Mouse (Mus musculus): ENCODE data around the gene H2-Ab1. TPM values are rescaled to one million over a fixed set of nuclear protein-coding genes. Genes with fewer than 3 reads are reported as not detected.

H2-Ab1 gene
- polyA plus RNA-seq, 1 experiment: not detected

GRCm38 (mm10) chr17:34260551-34260950, 3.1 kb downstream of the H2-Ab1 start:
- peaks cover 22% of the 10 kb centered on the region for H3K27me3 ChIP-seq (ENCODE audit: control insufficient read depth, insufficient read depth, insufficient read length)
- no peak overlapping the region for H3K4me2 ChIP-seq (ENCODE audit: low read depth)
- H3K36me3 ChIP-seq (ENCODE audit: control insufficient read depth, insufficient read depth): no peaks in the 10 kb centered on the region
- no peak overlapping the region for H3K4me3 ChIP-seq
- H3K79me2 ChIP-seq (ENCODE audit: control insufficient read depth, insufficient read depth): no peaks in the 10 kb centered on the region
- TF ChIP-seq REST (IDR thresholded peaks at IDR 0.05; ENCODE audit: insufficient read depth, insufficient read length) (no peak), MYOG (IDR thresholded peaks at IDR 0.05; ENCODE audit: control insufficient read depth in 1 of 3, insufficient read depth in 1 of 3, insufficient read length in 2 of 3, low read depth in 2 of 3) (no peak), POLR2AphosphoS2 (IDR thresholded peaks at IDR 0.05; ENCODE audit: insufficient read length, low read depth) (no peak), CEBPB (IDR thresholded peaks at IDR 0.05; ENCODE audit: insufficient read depth, poor library complexity, severe bottlenecking) (no peak), POLR2A (IDR thresholded peaks at IDR 0.05; ENCODE audit: insufficient read length, low read depth) (no peak), MYOD1 (IDR thresholded peaks at IDR 0.05; ENCODE audit: control insufficient read depth in 1 of 3, insufficient read length in 2 of 3, low read depth in 2 of 3) (no peak), TCF3 (IDR thresholded peaks at IDR 0.05; ENCODE audit: insufficient read length, low read depth) (no peak)
- H3ac ChIP-seq (ENCODE audit: control insufficient read depth, insufficient read length): no peak overlapping the region

GRCm38 (mm10) chr17:34261502-34261901, 4.0 kb downstream of the H2-Ab1 start:
- H3K79me2 ChIP-seq (ENCODE audit: control insufficient read depth, insufficient read depth): no peaks in the 10 kb centered on the region
- no peaks in the 10 kb centered on the region for H3K36me3 ChIP-seq (ENCODE audit: control insufficient read depth, insufficient read depth)
- TF ChIP-seq MYOG (IDR thresholded peaks at IDR 0.05; ENCODE audit: control insufficient read depth in 1 of 3, insufficient read depth in 1 of 3, insufficient read length in 2 of 3, low read depth in 2 of 3): no peak
- no peak for TF ChIP-seq POLR2AphosphoS2 (IDR thresholded peaks at IDR 0.05; ENCODE audit: insufficient read length, low read depth)
- no peak for TF ChIP-seq USF1 (IDR thresholded peaks at IDR 0.05; ENCODE audit: low read depth)
- no peak for TF ChIP-seq MAX (IDR thresholded peaks at IDR 0.05; ENCODE audit: low read depth)
- H3K4me2 ChIP-seq (ENCODE audit: low read depth): no peak overlapping the region
- no peak overlapping the region for H3ac ChIP-seq (ENCODE audit: control insufficient read depth, insufficient read length)
- peaks cover 22% of the 10 kb centered on the region for H3K27me3 ChIP-seq (ENCODE audit: control insufficient read depth, insufficient read depth, insufficient read length)
- H3K4me3 ChIP-seq: no peak overlapping the region

GRCm38 (mm10) chr17:34263068-34263467, 5.6 kb downstream of the H2-Ab1 start:
- H3K4me3 ChIP-seq: no peak overlapping the region
- no peaks in the 10 kb centered on the region for H3K79me2 ChIP-seq (ENCODE audit: control insufficient read depth, insufficient read depth)
- no peak overlapping the region for H3K4me2 ChIP-seq (ENCODE audit: low read depth)
- H3K27me3 ChIP-seq (ENCODE audit: control insufficient read depth, insufficient read depth, insufficient read length): peaks cover 27% of the 10 kb centered on the region
- TF ChIP-seq USF1 (IDR thresholded peaks at IDR 0.05; ENCODE audit: low read depth): no peak
- TF ChIP-seq CEBPB (IDR thresholded peaks at IDR 0.05; ENCODE audit: insufficient read depth, poor library complexity, severe bottlenecking): no peak
- no peak for TF ChIP-seq E2F4 (IDR thresholded peaks at IDR 0.05; ENCODE audit: insufficient read depth)
- TF ChIP-seq MYOD1 (IDR thresholded peaks at IDR 0.05; ENCODE audit: control insufficient read depth in 1 of 3, insufficient read length in 2 of 3, low read depth in 2 of 3): no peak
- no peak for TF ChIP-seq MYOG (IDR thresholded peaks at IDR 0.05; ENCODE audit: control insufficient read depth in 1 of 3, insufficient read depth in 1 of 3, insufficient read length in 2 of 3, low read depth in 2 of 3)
- no peak for TF ChIP-seq POLR2AphosphoS2 (IDR thresholded peaks at IDR 0.05; ENCODE audit: insufficient read length, low read depth)
- TF ChIP-seq SRF (IDR thresholded peaks at IDR 0.05; ENCODE audit: control insufficient read depth, insufficient read length, low read depth): no peak
- TF ChIP-seq TCF12 (IDR thresholded peaks at IDR 0.05; ENCODE audit: insufficient read depth, poor library complexity, severe bottlenecking): no peak
- TF ChIP-seq REST (IDR thresholded peaks at IDR 0.05; ENCODE audit: insufficient read depth, insufficient read length): no peak
- TF ChIP-seq MAX (IDR thresholded peaks at IDR 0.05; ENCODE audit: low read depth): no peak
- TF ChIP-seq POLR2A (IDR thresholded peaks at IDR 0.05; ENCODE audit: insufficient read length, low read depth): no peak
- no peak for TF ChIP-seq TCF3 (IDR thresholded peaks at IDR 0.05; ENCODE audit: insufficient read length, low read depth)
- no peaks in the 10 kb centered on the region for H3K36me3 ChIP-seq (ENCODE audit: control insufficient read depth, insufficient read depth)
- no peak overlapping the region for H3ac ChIP-seq (ENCODE audit: control insufficient read depth, insufficient read length)

GRCm38 (mm10) chr17:34263811-34264371, 6.4 kb downstream of the H2-Ab1 start:
- Histone ChIP-seq H3K4me3 (no peak overlapping the region), H3K27me3 (ENCODE audit: control insufficient read depth, insufficient read depth, insufficient read length) (peaks cover 22% of the 10 kb centered on the region)

GRCm38 (mm10) chr17:34264452-34265351, 7.2 kb downstream of the H2-Ab1 start:
- Histone ChIP-seq H3K79me2 (ENCODE audit: control insufficient read depth, insufficient read depth) (no peaks in the 10 kb centered on the region), H3K4me2 (ENCODE audit: low read depth) (no peak overlapping the region), H3ac (ENCODE audit: control insufficient read depth, insufficient read length) (no peak overlapping the region), H3K4me3 (no peak overlapping the region), H3K36me3 (ENCODE audit: control insufficient read depth, insufficient read depth) (no peaks in the 10 kb centered on the region), H3K27me3 (ENCODE audit: control insufficient read depth, insufficient read depth, insufficient read length) (peaks cover 17% of the 10 kb centered on the region)
- no peak for TF ChIP-seq MYOG (IDR thresholded peaks at IDR 0.05; ENCODE audit: control insufficient read depth in 1 of 3, insufficient read depth in 1 of 3, insufficient read length in 2 of 3, low read depth in 2 of 3)
- no peak for TF ChIP-seq CEBPB (IDR thresholded peaks at IDR 0.05; ENCODE audit: insufficient read depth, poor library complexity, severe bottlenecking)
- no peak for TF ChIP-seq MYOD1 (IDR thresholded peaks at IDR 0.05; ENCODE audit: control insufficient read depth in 1 of 3, insufficient read length in 2 of 3, low read depth in 2 of 3)
- TF ChIP-seq REST (IDR thresholded peaks at IDR 0.05; ENCODE audit: insufficient read depth, insufficient read length): no peak
- no peak for TF ChIP-seq USF1 (IDR thresholded peaks at IDR 0.05; ENCODE audit: low read depth)
- TF ChIP-seq TCF12 (IDR thresholded peaks at IDR 0.05; ENCODE audit: insufficient read depth, poor library complexity, severe bottlenecking): no peak
- TF ChIP-seq E2F4 (IDR thresholded peaks at IDR 0.05; ENCODE audit: insufficient read depth): no peak
- TF ChIP-seq SRF (IDR thresholded peaks at IDR 0.05; ENCODE audit: control insufficient read depth, insufficient read length, low read depth): no peak
- TF ChIP-seq TCF3 (IDR thresholded peaks at IDR 0.05; ENCODE audit: insufficient read length, low read depth): no peak

More at GRCm38 (mm10) chr17:34263811-34264371, 6.4 kb downstream of the H2-Ab1 start:
- Histone ChIP-seq H3K79me2 (ENCODE audit: control insufficient read depth, insufficient read depth) (no peaks in the 10 kb centered on the region), H3K4me2 (ENCODE audit: low read depth) (no peak overlapping the region), H3K36me3 (ENCODE audit: control insufficient read depth, insufficient read depth) (no peaks in the 10 kb centered on the region), H3ac (ENCODE audit: control insufficient read depth, insufficient read length) (no peak overlapping the region)
- TF ChIP-seq MYOG (IDR thresholded peaks at IDR 0.05; ENCODE audit: control insufficient read depth in 1 of 3, insufficient read depth in 1 of 3, insufficient read length in 2 of 3, low read depth in 2 of 3) (no peak), MAX (IDR thresholded peaks at IDR 0.05; ENCODE audit: low read depth) (no peak), MYOD1 (IDR thresholded peaks at IDR 0.05; ENCODE audit: control insufficient read depth in 1 of 3, insufficient read length in 2 of 3, low read depth in 2 of 3) (no peak), E2F4 (IDR thresholded peaks at IDR 0.05; ENCODE audit: insufficient read depth) (no peak), POLR2A (IDR thresholded peaks at IDR 0.05; ENCODE audit: insufficient read length, low read depth) (no peak)

Measured in myocyte (in vitro differentiated cells).